In genomic region chr16:42876021-42877000, GRCm38 (mm10) we compare ENCODE assay signal across 8 mouse cellular contexts. TPM values are rescaled to one million over a fixed set of nuclear protein-coding genes. Genes with fewer than 3 reads are reported as not detected.
DNase-seq lines count a peak whose midpoint lies in the region; ATAC-seq and TF ChIP-seq lines count a peak whose summit lies in the region.

No protein-coding gene starts in this region.

- no peaks in the 10 kb centered on the region for H3K36me3 ChIP-seq in intestine, postnatal 0 days (ENCODE audit: control insufficient read depth, insufficient read depth)
- H3K36me3 ChIP-seq in limb, embryonic 10.5 days: no peaks in the 10 kb centered on the region
- H3K36me3 ChIP-seq in midbrain, embryonic 11.5 days (ENCODE audit: control insufficient read depth, insufficient read depth, low read length): no peaks in the 10 kb centered on the region

- H3K4me3 ChIP-seq in intestine, postnatal 0 days (ENCODE audit: low read depth, low read length): peak overlapping the region; percentile 91
- peak overlapping the region; percentile 71 for H3K4me3 ChIP-seq in limb, embryonic 10.5 days
- H3K4me3 ChIP-seq in midbrain, embryonic 11.5 days (ENCODE audit: low read depth, low read length): peak overlapping the region; percentile 60

- 0 out of 2 replicates have a peak, but pooled peaks cover 4% of the 10 kb centered on the region for H3K4me1 ChIP-seq in intestine, postnatal 0 days (replicated peaks; ENCODE audit: control insufficient read depth, insufficient read depth, low read length)
- H3K4me1 ChIP-seq in limb, embryonic 10.5 days: peaks cover 22% of the 10 kb centered on the region
- no peaks in the 10 kb centered on the region; the same call in 1 of the 2 replicates for H3K4me1 ChIP-seq in midbrain, embryonic 11.5 days (ENCODE audit: control insufficient read depth, insufficient read depth, low read length)

- no peak for TF ChIP-seq CTCF in intestine, postnatal 0 days (IDR thresholded peaks at IDR 0.05; ENCODE audit: low read depth)

- H3K27ac ChIP-seq in intestine, postnatal 0 days (ENCODE audit: low read depth, low read length): peak overlapping the region; percentile 93
- peak overlapping the region; percentile 97 for H3K27ac ChIP-seq in limb, embryonic 10.5 days
- peak overlapping the region; percentile 96 for H3K27ac ChIP-seq in midbrain, embryonic 11.5 days (ENCODE audit: low read depth, low read length)

- no peaks in the 10 kb centered on the region for H3K9me3 ChIP-seq in intestine, postnatal 0 days (ENCODE audit: control insufficient read depth)
- no peaks in the 10 kb centered on the region for H3K9me3 ChIP-seq in limb, embryonic 10.5 days (replicated peaks)
- H3K9me3 ChIP-seq in midbrain, embryonic 11.5 days (ENCODE audit: control insufficient read depth, low read length): no peaks in the 10 kb centered on the region

- peak overlapping the region; percentile 85 for H3K9ac ChIP-seq in intestine, postnatal 0 days (ENCODE audit: low read depth, low read length)
- peak overlapping the region; percentile 73 for H3K9ac ChIP-seq in midbrain, embryonic 11.5 days (ENCODE audit: low read length)

- peak overlapping the region; percentile 75 for H3K4me2 ChIP-seq in intestine, postnatal 0 days (replicated peaks; ENCODE audit: low read depth)
- peak overlapping the region; percentile 50 for H3K4me2 ChIP-seq in midbrain, embryonic 11.5 days

- 2% methylated on average over 41 of the region's 62 CpGs for WGBS in intestine, postnatal 0 days
- 3% methylated on average over 39 of the region's 62 CpGs for WGBS in limb, embryonic 10.5 days
- WGBS in midbrain, embryonic 11.5 days: under 1% methylated on average over 24 of the region's 62 CpGs

- ATAC-seq in granulocyte monocyte progenitor cell, adult 5-6 weeks (replicated peaks; ENCODE audit: poor library complexity, severe bottlenecking): peak; percentile 42
- peak; percentile 34 for ATAC-seq in intestine, postnatal 0 days
- ATAC-seq in midbrain, embryonic 11.5 days (ENCODE audit: low FRiP score): peak; percentile 65

- no peaks in the 10 kb centered on the region for H3K27me3 ChIP-seq in intestine, postnatal 0 days (replicated peaks; ENCODE audit: control insufficient read depth, insufficient read depth, low read length)
- no peaks in the 10 kb centered on the region for H3K27me3 ChIP-seq in limb, embryonic 10.5 days (ENCODE audit: low read depth, poor library complexity, severe bottlenecking)
- H3K27me3 ChIP-seq in midbrain, embryonic 11.5 days (ENCODE audit: control insufficient read depth, insufficient read depth, low read length): no peaks in the 10 kb centered on the region

- DNase-seq in 3T3-L1 (ENCODE audit: low read depth, low spot score): peak; percentile 75
- DNase-seq in adrenal gland, adult 2 months: peak; percentile 92
- peak; percentile 90 for DNase-seq in embryo, embryonic 11 days
- DNase-seq in limb, embryonic 10.5 days (ENCODE audit: low spot score): peak; percentile 84
- DNase-seq in midbrain, embryonic 11.5 days (ENCODE audit: low spot score, missing footprints): peak; percentile 94
- peak; percentile 56 for DNase-seq in spleen, adult 12 weeks (ENCODE audit: low spot score)

RNA-seq across cellular contexts. Expression of gene Zbtb20, which starts 0.6 kb away (rescaled TPM):
- total RNA-seq in adrenal gland, adult 2 months (2021): 100 to 1,000 TPM; 113 to 128 TPM
- 52.1 and 52.9 TPM in 2 replicates for polyA plus RNA-seq in adrenal gland, adult 2 months (2012; rRNA removed)
- total RNA-seq in granulocyte monocyte progenitor cell, adult 5-6 weeks (2014; fragmentation: Nextera tagmentation): 20.4 and 22.0 TPM in 2 replicates
- total RNA-seq in granulocyte monocyte progenitor cell, adult 5-6 weeks (2017): 6.7 and 11.7 TPM in 2 replicates
- polyA plus RNA-seq in intestine, postnatal 0 days (2015; fragmentation: Nextera tagmentation; extraction: Ambion mirVana): 10.6 and 13.3 TPM in 2 replicates
- polyA plus RNA-seq in limb, embryonic 10.5 days (2016; fragmentation: Nextera tagmentation; extraction: Ambion mirVana): 7.8 and 11.7 TPM in 2 replicates
- 44.2 and 45.6 TPM in 2 replicates for polyA plus RNA-seq in midbrain, embryonic 11.5 days (2014; fragmentation: Nextera tagmentation; extraction: Ambion mirVana)

Comparison
In these comparisons a context has a peak if more than half of its experiments do, and no peak if none do; other contexts are left out.
1. Peak in every context shown above with its lines: DNase-seq, ATAC-seq, H3K4me3 ChIP-seq and H3K27ac ChIP-seq.